Mouse (Mus musculus): ENCODE data around the gene Slc1a3. TPM values are rescaled to one million over a fixed set of nuclear protein-coding genes. Genes with fewer than 3 reads are reported as not detected.

Slc1a3 gene
- polyA plus RNA-seq, 1 experiment from 2014 or later, result 25.2 TPM

- Histone ChIP-seq H3K9me3 (ENCODE audit: control insufficient read depth, low read length) (no peaks in the 10 kb centered on the region), H3K27ac (ENCODE audit: low read length) (no peak overlapping the region), H3K36me3 (ENCODE audit: control insufficient read depth, insufficient read depth, low read length) (no peaks in the 10 kb centered on the region), H3K4me1 (replicated peaks; ENCODE audit: control insufficient read depth, insufficient read depth, low read length) (no peaks in the 10 kb centered on the region), H3K4me2 (ENCODE audit: low read depth, low read length) (no peak overlapping the region), H3K9ac (ENCODE audit: low read length) (no peak overlapping the region), H3K4me3 (ENCODE audit: low read length) (no peak overlapping the region), H3K27me3 (ENCODE audit: control insufficient read depth, insufficient read depth, low read depth, low read length) (no peaks in the 10 kb centered on the region)
- 62% methylated on average over 9 of the region's 9 CpGs for WGBS
- ATAC-seq (ENCODE audit: low read depth), result no peak
Measured at GRCm38 (mm10) chr15:8586822-8587281, 123.7 kb downstream of the Slc1a3 start.

Other genes starting within 250 kb of the Slc1a3 start
- gene Gm2310, start 190.8 kb downstream of the Slc1a3 start, polyA plus RNA-seq (2015; fragmentation: Nextera tagmentation; extraction: Ambion mirVana), result not detected in 2 replicates